Mouse (Mus musculus) liver, adult 2 months (tissue): ENCODE measurements around the gene Trim10.

ENCODE experiments used
- CTCF ChIP-seq: fragments of 200-500 bp; IDR thresholded peaks from 2 replicates; pipeline ENCODE4 v1.5.1; 2011; ENCODE audit warnings: low read depth, low read length, control low read depth
- POLR2A ChIP-seq: fragments of 200-500 bp; IDR thresholded peaks from 2 replicates; pipeline ENCODE4 v1.6.1; 2011; ENCODE audit warnings: low read length, control low read depth; ENCODE audit not compliant: insufficient read depth; ENCODE audit errors: extremely low read depth

- no peak for TF ChIP-seq CTCF
- no peak for TF ChIP-seq POLR2A
Observed at GRCm38 (mm10) chr17:36849992-36850391, 19.4 kb upstream of the Trim10 start.
